Mouse (Mus musculus) CD4-positive helper T cell, adult 2 months (primary cell): ENCODE measurements at regions not wholly inside any gene's neighbourhood (a gene's known extent, or its start where the extent isn't known, plus 50 kb on each side); places are given as distances from the start of the nearest gene placed in this dataset.
A peak's percentile ranks its signal among the peaks of the same experiment; 100 is the strongest.

ENCODE experiments used
- DNase-seq: peaks from one replicate; pipeline ENCODE4 v3.0.0-alpha.2; 2012; ENCODE audit warnings: low read depth, missing footprints, low spot score

DNA sequence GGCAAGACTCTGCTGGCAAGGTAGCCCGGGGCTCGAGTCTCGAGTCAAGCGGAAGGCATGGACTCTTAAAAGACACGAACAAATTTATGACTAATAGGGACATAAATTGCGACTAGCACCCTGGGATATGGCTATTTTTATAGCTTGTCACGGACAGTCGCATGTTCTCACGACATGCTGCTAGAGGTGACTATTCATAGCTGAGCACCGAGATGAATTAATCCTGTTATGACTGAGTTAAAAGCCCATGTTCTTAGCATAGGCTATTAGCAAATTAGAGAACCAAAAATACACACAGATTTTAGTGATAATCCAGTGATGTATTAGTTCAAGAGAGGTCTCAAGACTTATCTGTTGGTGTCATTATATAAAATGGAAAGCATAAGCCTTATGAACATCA, 539.2 kb downstream of the Gm19410 start:
- DNase-seq, result no peak

GRCm38 (mm10) chr8:36306336-36306735, 540.7 kb downstream of the Gm19410 start:
- DNase-seq, result no peak

DNA sequence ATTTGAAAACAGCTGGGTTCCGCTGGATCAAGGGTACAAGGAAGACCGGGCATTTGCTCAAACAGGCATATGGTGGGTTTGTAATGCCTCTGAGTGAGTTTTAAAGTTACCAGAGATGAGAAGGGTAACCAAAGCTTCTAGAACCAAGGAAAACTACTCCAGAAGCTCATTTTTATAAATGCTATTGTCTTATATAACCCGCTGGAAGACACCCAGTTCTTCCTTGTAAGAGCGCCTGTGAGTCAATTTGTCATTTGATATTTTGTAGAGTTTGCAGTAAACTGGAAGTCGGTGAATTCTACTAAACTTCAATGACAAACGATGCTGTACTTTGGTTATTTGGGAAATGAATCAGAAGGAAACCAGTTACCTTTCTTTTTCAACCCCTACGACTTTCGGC, 541.9 kb downstream of the Gm19410 start:
- no peak for DNase-seq

DNA sequence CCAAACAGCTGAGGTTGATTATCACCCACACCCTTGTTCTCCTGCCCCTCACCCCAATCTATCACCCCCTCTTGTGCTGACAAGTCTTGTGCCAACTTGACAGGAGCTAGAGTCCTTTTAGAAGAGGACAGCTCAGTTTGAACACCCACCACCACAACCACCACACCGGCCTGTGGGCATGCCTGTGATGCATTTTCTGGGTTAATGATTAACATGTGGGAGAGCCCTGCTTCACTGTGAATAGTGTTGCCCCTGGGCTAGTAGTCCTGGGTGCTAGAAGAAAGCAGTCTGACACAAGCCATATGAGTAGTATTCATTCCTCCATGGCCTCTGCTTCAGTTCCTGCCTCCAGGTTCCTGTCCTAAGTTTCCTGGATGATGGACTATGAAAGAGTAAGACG, 542.5 kb downstream of the Gm19410 start:
- DNase-seq, result no peak

DNA sequence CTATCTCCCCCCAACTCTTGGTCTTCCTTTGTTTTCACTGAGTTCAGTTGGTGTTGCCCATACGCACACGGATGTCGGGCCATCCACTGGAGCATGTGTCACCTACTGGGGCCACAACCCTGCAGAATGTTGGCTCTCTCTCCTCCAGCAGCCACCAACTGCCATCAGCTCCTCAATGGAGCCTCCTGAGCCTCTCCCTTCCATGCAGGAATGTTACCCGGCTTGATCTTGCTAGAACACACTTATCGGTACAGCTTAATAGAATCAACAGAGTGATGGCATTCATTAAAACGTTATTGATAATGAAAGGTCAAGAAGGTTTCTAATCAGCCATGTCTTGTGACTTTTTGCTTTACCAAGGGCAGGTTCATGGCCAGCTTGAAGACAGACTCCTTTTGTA, 543.7 kb downstream of the Gm19410 start:
- DNase-seq, result no peak

DNA sequence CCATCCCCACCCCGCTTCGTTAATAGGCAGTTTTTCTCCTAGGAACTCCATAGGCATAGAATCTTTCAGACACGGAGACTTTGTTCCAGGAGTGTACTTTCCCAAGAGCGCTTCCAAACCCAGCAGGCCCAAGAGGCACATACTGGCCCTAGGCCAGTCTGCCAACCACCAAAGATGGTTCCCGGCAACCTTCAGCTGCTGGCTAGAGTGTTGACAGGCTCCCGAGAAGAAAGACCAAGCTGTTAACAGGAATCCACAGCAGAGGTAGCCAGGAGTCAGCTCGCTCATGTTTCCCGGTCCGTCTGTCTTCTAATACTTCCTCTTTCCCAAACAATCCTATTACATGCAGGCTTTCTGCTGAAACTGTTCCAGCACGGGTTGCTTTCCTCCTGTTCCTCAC, 544.4 kb downstream of the Gm19410 start:
- DNase-seq, result no peak

DNA sequence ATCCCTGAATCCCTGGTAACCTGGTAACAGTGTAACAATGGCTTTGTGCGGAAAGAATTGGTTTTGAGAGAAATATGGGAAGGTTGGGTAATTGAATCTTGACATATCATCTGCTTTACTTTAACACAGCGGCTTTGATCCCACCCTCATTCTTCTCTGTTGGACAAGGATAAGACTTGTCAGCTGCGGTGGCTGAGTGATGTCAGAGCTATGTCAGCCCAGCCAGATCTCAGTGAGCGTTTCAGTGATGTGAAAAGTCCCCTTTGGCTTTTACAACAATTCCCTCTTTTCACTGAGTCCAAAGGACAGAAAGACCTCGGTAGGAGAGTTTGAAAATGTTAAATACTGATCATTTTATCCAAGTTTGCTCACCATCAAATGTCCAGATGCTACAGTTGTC, 546.1 kb downstream of the Gm19410 start:
- no peak for DNase-seq

DNA sequence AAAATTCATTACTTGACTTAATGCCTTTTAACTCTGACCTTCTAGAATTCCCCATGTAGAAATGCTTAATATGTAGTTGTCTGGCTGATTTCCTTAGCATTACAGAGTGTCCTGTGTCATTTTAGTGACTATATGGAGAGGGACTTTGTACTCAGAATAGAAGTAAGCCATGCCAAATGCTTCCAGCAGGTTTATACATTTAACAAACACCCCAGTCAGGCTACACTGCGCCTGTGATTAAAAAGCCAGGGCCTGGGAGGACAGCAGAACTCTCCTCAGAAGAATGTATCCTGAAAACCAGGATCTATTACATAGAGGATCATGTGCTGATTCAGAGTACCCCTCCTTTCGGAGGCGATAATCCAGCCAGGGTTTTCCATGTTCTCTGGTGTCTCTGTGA, 547.4 kb downstream of the Gm19410 start:
- no peak for DNase-seq

GRCm38 (mm10) chr8:36318396-36318795, 552.8 kb downstream of the Gm19410 start:
- no peak for DNase-seq

DNA sequence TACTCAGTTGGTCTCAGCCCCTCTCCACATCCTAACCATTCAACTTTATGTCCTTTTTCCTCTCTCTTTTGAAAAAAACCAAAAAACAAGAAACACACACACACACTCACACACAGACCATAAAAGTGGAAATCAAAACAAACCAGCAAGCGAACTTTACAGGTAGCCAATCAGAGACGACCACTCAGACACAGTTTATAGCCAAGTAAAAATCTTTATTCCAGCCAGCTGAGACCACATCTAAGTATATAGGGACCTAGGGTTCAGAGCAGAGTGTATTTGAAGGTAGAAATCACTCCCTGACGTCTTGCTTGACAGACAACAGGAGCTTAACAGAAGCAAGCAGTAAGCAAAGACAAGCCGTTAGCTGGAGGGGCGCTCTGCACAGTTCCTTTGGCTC, 553.3 kb downstream of the Gm19410 start:
- DNase-seq, result peak; percentile 6

- no peak for DNase-seq
Observed at GRCm38 (mm10) chr8:36319314-36319959, 553.8 kb downstream of the Gm19410 start.

- DNase-seq, result no peak
Observed at GRCm38 (mm10) chr8:36322125-36322524, 556.5 kb downstream of the Gm19410 start.

DNA sequence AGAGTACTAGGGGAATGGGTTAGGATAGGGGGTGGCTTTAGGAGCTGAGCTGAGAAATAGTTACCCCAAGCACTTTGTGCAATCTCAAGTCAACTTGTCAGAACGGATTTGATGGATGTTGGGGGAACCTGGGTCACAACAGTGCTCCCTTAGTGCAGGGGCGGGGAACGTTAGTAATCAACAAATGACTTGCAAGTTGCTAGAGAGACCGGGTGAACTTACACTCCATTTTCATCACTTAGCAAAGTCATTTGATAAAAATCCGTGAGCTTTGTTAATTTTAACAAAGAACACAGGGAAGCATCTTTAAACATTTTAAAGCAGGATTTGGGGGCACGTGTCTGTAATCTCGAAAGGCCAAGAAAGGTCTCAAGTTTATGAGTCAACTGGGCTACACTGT, 557.0 kb downstream of the Gm19410 start:
- DNase-seq, result no peak

- no peak for DNase-seq
Observed at GRCm38 (mm10) chr8:36338628-36339027, 573.0 kb downstream of the Gm19410 start.

DNA sequence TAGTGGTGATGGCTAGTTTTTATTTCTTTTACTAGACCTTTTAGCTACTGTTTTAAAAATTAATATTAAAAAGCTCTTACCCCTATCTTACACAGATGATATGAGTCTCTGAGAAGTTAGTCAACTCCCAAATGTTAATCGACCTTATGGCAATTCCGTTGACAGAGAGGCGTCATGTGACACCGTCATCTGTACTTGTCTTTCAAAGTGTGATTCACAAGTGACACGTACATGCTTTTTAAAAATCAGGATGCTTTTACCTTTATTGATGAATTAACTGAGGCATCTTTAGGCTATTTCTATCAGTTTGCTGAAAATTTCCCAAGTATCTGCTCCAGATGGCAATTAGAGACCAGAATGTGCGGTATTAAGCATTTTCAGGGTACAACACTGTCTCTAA, 573.9 kb downstream of the Gm19410 start:
- no peak for DNase-seq

DNA sequence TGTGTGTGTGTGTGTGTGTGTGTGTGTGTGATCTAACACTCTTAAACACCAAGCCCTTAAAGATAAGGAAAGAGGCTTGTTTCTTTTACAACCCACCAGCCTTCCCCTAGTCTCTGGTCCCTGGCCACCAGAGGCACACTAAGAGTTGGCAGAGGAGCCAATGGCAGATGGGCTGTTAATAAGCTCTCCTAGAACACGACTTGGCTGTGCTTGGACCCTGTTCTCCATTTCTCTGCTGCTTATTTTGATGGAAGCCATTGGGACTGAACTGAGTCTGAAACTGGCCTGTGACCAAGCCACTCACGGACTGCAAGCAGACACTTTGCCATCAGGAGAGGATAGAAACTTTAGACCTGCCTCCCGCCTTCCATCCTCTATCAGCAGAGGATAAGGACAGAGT, 574.9 kb downstream of the Gm19410 start:
- DNase-seq, result no peak

DNA sequence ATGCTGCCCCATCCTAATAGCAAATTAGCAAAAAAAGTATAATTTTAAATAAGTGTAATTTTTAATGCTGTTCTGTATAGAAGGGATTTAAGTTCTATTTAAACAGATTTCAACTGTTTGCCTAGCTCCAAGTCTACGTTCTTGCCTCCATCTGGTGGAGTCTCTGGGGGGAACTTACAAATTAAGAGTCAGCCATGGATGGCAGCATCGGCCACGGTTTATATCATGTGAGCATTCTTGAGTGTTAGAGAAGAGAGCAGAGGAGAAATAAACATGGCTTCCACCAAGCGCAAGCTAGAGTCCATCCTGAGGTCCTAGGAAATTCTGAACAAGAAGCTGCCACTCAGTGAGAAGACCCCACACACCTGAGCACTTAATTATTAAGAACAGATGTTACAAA, 576.4 kb downstream of the Gm19410 start:
- no peak for DNase-seq

- DNase-seq, result no peak
Observed at GRCm38 (mm10) chr8:36342650-36343049, 577.1 kb downstream of the Gm19410 start.

DNA sequence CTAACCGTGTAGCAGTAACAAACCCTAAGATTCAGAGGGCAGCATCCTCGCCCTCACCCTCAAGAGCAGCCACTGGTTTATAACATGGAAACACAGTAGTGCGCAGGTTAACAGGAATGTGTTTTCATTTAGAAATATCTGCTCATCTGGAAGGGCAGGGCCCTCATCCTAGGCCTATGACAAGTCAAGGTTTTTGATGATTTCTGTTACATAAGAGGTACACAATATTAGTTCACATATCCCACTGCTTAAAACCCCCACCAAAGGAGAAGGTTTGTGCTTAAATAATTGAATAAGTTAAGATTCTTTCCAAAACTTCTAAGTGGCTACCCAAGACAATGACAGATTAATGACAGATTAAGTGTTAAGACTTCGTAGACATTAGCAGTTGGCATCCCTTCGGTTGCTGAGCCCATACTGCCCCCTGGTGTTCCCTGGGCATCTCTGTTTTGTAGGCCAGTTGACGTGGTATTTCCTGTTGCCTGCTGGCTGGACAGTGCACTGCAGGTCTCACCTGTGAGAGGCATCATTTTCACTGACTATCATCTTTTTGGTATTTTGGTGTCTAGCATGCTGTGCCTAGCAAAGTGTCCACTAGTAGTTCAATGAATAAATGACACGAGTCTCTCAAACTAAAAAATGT, 581.2 kb downstream of the Gm19410 start:
- peak; percentile 84 for DNase-seq

DNA sequence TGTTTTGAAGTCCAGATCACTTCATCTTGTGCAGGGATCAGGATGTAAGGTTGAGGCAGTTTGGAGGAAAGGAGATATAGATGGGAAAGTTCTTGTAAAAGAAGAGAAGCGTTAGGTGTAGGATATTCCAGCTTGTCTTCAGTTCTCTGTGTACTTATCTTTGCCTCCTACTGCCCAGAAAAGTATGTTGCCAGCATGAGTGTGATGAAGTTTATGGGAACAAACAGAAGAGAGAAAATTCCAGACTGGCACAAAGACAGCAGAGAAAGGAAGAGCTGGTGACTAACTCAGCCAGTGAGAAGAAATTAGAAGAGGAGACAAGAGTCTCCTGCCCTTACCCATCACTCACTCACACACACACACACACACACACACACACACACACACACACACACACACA, 582.5 kb downstream of the Gm19410 start:
- no peak for DNase-seq

DNA sequence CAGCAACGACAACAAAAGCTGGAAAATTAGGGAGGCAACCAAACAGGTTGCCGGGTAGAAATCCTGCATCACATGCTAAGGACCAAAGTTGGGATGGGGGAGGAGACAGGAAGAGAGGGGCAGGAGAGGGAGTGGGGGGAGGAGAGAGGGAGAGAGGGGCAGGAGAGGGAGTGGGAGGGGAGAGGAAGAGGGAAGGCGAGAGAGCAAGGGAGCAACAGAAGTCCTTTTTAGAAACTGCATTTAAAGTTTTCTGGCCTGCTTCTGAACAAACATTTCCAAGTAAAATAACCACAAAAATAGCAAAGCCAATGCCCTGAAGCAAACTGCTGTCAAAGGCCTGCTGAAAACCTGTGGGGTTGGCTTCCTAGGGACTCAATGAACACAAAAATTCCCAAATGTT, 589.3 kb downstream of the Gm19410 start:
- no peak for DNase-seq

- no peak for DNase-seq
Observed at GRCm38 (mm10) chr8:36358998-36359397, 593.4 kb downstream of the Gm19410 start.

GRCm38 (mm10) chr8:36361255-36361654, 595.7 kb downstream of the Gm19410 start:
- peak; percentile 45 for DNase-seq

DNA sequence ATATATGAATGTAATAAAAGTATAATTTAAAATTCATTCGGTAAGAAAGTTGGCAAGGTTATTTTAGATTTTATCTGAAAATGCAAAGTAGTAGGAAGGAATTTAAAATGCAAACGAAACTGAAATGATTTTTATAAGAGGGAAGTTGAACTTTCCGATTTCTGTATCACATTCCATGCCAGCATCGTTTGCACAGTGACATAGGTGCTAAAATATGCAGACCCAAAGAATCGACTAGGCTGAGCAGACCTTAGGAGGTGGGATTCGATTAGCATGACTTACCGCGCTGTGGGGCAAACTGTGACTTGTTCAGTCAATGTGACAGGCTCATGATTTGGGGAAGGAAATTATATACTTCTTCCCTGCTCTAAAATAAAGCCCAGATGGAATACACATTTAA, 596.2 kb downstream of the Gm19410 start:
- DNase-seq, result no peak
